Mouse (Mus musculus): ENCODE data around the gene Dennd1a. TPM values are rescaled to one million over a fixed set of nuclear protein-coding genes. Genes with fewer than 3 reads are reported as not detected.
A peak's percentile ranks its signal among the peaks of the same experiment; 100 is the strongest.

Dennd1a gene
- total RNA-seq, 1 experiment from 2014 or later = 34.2 TPM

DNA sequence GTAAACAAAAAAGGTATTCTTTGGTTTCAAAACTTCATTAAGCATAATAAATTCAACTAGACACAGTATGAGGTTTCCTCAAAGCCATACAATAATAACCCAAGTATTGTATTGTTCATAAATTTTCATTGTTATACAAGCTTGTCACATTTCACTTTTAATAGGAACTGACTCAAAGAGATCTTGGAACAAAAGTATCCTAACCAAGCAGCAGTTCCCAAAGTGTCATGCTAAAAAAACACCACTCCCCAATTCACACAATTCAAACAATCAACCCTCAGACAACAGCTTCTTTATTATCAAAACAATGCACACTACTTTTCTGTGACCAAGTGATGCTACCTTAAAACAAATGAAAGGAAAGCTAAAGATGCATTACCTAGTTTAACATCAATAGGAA is 111.9 kb downstream of the Dennd1a start:
- no peak for ATAC-seq (replicated peaks; ENCODE audit: low read depth, poor library complexity, severe bottlenecking)

DNA sequence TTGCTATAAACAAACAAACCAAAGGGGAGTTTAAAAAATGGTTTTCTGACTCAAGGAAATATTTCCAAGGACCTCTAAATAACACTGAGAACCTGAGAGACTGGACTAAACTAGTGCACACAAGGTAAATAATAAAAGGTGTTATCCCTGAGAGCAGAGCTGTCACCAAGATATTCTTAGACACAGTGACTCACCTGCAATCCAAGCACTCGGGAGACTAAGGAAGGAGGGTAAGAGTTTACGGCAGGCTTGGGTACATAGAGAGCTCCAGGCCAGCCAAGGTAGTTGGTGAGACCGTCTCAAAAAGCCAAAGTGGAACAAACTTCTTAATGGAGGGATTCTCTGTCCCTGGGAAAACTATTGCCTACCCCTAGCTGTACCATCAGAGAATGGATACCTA is 118.6 kb downstream of the Dennd1a start:
- no peak for ATAC-seq (replicated peaks; ENCODE audit: low read depth, poor library complexity, severe bottlenecking)

DNA sequence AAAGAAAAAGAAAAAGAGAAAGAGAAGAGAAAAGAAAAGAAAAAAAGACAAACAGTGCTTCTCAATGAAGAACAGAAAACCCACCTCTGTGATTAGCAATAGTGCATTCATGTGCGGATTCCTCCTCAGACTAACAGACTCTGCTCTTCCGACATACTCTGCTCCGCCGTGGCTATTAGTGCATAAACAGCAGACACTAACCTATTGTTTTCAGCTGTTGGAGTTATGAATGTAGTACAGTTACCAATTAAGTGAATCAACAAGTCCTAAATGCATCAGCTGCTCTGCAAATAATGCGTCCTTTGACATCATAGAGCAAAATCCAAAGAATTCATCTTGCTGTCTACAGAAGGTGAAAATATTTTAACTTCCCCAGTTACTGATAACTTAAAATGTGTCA is 121.2 kb downstream of the Dennd1a start:
- no peak for ATAC-seq (replicated peaks; ENCODE audit: low read depth, poor library complexity, severe bottlenecking)

DNA sequence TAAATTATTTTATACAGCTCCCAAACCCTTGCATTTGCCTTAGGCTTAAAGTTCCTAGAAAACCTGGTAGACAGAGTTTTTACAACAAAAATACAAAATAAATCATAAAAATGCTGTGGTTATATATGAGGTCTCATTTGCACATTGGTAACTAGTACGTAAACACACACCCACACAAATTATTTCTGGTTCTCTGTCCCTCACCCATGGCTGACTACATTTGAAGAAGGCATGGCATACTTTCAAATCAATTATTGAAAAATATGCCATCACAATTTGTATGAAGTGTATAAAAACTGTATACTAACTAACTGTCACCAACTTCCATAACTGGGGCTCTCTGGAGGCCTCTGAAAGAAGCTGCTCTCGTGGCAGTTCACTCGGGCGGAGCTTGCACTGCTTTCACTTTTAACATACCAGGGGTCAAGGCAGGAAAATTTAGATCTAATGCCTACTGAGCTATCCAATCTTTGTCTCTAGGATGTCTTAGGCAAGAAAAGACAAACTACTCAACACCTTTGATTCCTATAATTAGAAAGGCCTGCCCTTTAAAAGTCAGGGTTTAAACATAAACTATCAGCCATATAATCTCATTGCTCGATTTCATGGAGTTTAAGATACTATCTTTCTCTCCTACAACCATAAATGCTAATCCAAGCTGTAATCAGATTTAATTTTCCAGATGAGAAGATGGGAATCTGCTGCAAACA is 122.7 kb downstream of the Dennd1a start:
- 0 out of 2 replicates have a peak, but pooled peaks have one; percentile 29 for ATAC-seq (replicated peaks; ENCODE audit: low read depth, poor library complexity, severe bottlenecking)

DNA sequence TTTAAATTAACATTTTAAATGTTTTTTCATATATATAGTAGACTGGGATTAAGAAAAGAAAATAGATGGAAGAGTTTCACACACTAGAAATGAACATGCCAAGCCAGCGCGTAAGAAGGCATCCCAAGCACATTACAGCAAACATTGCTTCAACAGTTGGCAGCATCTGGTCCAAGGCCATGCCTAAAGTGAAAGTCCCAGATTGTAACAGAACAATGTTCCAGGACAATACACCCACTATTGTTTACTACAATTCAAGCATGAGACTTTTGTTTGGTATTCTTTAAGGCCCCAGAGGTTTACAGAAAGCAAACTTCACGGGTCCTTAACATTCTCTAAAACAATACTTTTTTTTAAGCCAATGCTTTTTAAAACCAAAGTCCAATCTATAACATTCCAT is 124.7 kb downstream of the Dennd1a start:
- ATAC-seq (replicated peaks; ENCODE audit: low read depth, poor library complexity, severe bottlenecking) = no peak

DNA sequence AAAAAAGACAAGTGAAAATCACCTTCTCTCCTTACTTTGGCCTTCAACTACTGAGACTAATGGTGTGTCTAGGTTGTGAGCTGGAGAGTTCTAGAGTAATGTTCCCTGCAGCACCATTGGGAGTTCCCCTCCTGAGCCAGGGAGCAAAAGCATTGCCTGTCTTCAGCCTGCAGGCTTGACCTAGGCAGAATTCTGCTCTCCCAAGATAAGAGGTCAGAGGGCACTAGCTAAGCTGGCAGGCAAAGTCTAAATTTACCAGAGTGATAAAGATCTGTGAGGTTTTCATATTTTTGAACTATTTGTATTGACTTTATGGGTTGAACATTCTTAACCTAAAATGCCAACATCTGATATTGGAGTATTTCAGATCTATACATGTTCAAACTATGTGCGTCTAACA is 125.7 kb downstream of the Dennd1a start:
- ATAC-seq (replicated peaks; ENCODE audit: low read depth, poor library complexity, severe bottlenecking) = peak; percentile 42; the same call in 1 of the 2 replicates

DNA sequence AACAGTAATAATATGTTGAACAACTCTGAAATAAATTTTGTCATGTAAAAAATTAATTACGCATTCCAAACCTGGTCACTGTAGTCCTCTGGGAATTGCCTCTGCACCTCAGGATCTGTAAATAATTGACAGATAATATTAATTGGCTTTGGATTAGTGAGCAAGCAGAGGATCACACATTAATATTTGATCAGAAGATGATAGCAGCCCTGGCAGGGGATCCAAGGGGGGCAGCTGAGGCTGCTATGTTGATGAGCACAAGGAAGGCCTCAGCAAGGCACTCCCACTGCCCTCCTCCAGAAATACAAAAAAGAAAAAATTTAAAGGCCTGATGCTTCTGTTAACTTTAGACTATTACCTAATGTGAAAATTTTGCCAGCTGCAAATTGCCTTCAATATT is 127.5 kb downstream of the Dennd1a start:
- ATAC-seq (replicated peaks; ENCODE audit: low read depth, poor library complexity, severe bottlenecking) = no peak

DNA sequence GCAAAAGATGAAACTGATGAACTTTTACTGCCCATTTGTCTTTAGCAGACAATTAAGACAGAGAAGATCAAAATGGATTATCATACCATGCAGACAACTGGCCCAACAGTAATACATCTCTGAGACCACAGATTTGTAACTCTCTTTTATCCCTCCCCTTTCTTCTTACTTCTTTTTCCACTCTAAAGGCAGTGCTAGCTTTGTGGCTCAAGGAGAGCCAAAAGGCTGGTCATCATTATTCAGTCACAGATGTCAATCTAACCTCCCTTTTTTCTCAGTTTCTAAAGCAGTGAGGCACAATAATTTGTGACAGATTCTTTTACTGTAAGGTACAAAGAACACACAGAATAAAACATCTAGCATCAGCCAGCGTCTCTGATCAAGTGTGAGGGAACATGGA is 130.2 kb downstream of the Dennd1a start:
- ATAC-seq (replicated peaks; ENCODE audit: low read depth, poor library complexity, severe bottlenecking) = no peak

DNA sequence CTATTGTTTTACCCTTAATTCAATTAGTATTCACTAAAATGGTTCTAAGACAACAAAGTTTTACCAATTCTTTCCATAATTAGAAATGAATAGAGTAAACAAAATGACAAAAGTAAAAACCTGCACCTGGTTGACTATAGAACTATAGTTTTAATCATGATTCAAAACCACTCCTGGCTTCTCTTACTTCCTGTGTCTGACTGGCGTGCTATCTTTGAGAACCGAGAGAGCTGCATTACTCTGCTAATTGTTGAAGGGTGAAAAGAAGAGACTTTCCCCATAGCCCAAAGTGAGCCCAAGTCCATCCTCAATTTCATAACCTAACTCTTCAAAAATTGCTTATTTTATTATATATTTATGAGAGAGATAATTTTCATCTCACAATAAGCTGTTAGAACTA is 131.2 kb downstream of the Dennd1a start:
- no peak for ATAC-seq (replicated peaks; ENCODE audit: low read depth, poor library complexity, severe bottlenecking)

DNA sequence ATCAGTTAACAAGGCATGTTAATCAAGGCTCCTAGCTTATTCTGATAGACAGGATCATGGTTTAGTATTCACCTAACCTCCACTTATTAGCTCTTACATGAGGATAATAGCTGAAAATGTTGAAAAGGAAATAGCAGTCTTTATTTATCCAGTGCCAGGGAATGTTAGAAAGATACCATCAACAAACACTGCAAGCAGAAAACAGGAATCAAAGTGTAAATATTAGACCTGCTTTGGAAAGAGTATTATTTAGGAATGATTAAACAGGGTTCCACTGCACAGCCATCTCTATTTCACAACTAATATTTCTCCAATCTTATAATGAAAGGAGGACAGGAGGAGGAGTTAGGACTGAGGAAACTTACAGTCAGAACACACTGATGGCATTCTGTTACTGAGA is 142.4 kb downstream of the Dennd1a start:
- no peak for ATAC-seq (replicated peaks; ENCODE audit: low read depth, poor library complexity, severe bottlenecking)

DNA sequence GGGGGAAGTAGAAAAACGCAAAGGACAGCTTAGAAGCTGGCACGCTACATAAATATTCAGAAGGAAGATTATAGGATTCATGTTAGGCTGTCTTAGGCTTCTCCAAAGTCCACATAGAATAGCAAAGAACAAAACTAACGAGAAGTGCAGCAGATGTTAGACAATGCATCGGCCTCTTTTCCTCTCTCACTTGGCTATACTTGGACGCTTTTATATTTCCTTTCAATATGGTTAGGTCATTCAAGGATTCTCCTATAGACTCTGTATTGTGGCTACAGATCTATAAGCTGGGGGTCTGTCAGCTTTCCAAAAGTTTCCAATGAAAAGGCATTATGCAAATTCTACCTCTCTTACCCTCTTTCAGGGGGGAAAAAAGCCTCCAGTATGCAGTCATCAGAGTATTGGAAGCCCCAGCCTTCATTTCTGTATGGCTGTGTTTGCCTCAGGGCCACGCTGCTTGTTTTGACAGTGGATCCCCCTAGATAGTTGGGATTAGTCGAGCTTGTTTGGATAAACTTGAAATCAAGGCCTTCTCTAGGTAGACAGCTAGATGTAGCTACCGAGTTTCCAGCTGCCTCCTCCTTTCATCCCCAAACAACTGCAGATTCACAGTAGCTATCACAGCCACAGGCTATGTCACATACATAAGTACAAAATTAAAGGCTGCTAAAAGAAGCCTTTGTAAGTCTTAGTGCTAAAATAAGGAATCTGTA is 143.0 kb downstream of the Dennd1a start:
- ATAC-seq (replicated peaks; ENCODE audit: low read depth, poor library complexity, severe bottlenecking) = no peak

DNA sequence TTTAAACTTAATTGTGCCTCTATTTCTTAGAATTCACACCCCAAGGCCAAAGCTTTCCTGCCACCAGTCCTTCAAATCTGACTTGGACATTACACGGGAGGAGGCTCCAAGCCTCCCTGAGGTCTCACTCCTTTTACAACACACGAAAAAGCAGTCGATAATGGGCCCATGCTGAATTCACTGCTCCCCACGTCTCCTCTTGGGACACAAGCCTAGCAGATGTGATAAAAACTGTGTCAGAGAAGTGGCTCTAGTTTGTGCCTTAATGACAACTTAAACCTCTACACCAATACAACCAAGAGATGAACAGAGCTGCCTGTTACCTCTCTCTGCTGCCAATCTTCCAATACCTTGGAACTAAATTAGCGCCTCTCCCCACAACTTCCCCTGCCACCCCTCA is 144.3 kb downstream of the Dennd1a start:
- no peak for ATAC-seq (replicated peaks; ENCODE audit: low read depth, poor library complexity, severe bottlenecking)

DNA sequence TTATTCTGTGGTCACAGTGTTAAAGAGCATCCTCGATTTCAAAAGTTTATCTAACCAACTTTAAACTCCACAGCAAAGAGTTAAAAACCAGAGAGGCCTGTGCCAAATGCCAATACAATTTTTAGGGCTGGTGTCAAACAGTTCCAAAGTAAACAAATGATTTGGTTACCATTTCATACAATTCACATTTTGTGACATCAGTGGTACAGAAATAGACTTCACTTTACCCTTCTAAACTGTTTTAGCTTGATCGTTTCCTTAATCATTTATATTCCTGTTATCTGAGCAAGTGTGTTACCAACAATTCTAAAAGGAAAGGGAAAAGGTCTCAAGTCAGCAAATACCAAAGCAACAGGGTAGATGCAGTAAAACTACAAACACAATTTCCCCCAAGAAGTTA is 145.0 kb downstream of the Dennd1a start:
- ATAC-seq (replicated peaks; ENCODE audit: low read depth, poor library complexity, severe bottlenecking) = no peak

DNA sequence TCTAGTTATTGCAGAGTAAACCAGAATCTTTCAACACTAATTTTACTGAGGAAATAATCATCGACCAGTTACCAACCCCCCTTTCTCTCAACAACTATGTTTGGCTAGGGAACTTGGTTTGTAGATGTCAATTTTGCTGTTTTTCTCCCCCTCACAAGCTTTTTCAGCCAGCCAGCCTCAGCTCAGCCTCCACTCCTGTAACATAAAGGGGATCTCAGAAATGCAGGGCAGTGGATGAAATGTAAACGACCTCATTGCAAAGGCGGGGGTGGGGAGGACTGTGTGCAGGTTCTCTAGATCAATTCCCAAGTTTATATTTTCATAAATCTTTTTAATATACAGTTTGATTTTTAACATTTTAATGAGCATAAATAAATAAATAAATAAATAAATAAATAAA is 147.7 kb downstream of the Dennd1a start:
- ATAC-seq (replicated peaks; ENCODE audit: low read depth, poor library complexity, severe bottlenecking) = no peak

DNA sequence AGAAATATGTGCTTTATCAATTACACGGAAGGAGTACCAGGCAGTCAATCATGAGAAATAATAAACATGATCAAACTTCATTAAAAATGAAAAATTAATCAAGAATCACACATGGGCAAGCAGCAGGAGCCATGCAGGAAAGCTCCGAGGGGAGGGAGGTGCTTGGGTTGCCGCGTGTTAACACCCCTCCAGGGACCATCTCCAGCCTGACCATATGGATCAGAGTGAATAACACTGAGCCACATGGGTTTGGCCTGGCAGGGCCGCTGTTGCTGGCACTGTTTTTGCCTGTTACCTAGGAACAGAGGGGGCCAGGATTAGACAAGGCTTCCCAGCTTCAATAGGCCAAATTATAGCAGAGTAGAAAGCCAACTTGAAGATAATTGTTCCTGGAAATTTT is 150.1 kb downstream of the Dennd1a start:
- no peak for ATAC-seq (replicated peaks; ENCODE audit: low read depth, poor library complexity, severe bottlenecking)

DNA sequence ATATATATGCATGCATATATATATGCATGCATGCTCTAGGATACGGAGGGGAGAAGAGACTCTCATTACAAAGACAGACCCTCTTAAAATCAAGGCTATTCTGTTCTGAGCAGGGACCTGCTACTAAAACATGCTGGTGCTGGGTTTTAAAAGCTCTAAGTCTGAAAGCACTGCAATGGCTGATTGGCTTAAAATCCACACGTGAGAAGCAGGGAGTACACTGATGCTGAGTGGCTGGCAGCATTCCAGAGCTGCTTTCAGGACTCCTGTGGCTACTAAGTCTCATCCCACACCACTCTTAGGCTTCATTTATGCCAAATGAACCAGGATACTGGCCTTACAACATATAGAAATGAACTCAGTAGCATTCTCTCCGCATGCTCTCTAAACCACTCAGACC is 151.8 kb downstream of the Dennd1a start:
- no peak for ATAC-seq (replicated peaks; ENCODE audit: low read depth, poor library complexity, severe bottlenecking)

DNA sequence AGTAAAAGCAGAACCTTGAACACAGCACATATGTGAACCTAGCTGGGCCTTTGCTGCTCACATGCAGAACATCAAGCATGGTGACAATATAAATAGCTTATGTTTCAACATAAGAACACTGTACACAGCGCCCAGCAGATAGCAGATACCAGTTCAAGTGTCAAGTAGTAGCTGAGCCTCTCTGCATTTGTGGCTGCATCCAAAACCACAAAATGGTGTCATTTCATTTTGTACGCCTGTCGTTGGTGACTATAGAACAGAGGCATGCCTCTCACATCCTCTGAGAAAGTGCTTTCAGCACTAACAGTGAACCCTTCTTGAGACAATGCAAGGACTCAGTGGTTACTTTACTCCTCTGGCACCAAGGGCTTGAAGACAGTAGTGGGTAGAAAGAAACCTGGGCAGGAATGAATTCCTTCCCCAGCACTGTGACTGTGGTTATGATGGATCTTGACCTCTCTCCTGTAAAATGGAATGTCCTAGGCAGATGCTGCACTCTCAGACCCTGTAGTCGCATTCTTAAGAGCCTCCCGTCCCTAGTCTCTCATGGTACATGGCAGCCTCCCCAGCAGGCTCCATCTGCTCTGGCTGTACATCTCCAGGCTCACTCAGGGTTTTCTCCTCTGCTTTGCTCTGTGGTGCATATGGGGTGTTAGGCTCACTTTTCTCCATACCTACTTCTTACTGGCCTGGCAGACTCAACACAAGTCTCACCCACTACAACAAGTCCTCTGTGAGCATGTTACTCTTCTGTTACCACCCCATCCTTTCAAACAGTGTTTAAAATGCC is 154.0 kb downstream of the Dennd1a start:
- ATAC-seq (replicated peaks; ENCODE audit: low read depth, poor library complexity, severe bottlenecking) = 0 out of 2 replicates have a peak, but pooled peaks have one; percentile 15

DNA sequence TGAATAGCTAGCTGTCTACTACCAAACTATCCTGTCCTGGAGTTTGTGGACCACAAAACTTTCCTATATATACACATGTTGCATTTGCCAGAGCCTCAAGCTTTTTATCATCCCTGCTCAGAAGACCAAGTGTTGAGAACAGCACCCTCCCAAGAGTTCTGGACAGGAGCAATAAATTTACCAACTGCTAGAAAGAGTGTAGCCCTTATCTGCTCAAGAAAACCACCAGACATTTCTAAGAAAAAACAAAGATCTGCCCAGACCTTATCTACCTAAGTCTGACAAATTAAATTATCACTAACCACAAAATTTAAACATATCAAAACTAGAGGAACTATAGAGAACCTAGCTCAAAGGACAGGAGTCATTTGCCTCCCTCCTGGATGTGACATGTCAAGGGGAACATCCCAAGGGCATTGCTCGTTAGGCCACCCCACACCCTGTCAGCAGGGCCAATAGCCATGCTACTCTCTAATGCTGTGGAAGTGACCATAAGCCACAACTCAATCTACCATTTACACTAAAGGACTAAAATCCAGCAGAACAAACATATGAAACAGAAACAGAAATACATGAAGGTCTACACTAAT is 154.9 kb downstream of the Dennd1a start:
- peak; percentile 73; the same call in 1 of the 2 replicates for ATAC-seq (replicated peaks; ENCODE audit: low read depth, poor library complexity, severe bottlenecking)

DNA sequence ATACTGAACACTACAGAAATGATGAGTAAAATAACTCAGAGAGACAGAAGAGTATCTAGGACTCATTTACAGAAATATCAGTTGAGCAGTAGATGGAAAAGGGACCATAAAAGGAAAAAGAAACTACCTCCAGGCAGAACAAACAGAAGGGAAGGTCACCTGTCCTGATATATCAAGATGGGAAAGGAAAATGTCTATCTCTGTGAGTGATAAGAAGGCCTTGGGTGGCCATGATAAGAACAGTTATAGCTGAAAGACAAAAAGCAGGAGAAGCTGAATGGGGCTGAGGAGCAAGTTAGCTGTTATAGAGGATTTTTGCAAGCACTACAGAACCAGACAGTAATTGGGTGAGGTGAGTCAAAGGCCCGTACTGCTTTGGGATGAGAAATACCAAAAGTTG is 155.7 kb downstream of the Dennd1a start:
- no peak for ATAC-seq (replicated peaks; ENCODE audit: low read depth, poor library complexity, severe bottlenecking)

DNA sequence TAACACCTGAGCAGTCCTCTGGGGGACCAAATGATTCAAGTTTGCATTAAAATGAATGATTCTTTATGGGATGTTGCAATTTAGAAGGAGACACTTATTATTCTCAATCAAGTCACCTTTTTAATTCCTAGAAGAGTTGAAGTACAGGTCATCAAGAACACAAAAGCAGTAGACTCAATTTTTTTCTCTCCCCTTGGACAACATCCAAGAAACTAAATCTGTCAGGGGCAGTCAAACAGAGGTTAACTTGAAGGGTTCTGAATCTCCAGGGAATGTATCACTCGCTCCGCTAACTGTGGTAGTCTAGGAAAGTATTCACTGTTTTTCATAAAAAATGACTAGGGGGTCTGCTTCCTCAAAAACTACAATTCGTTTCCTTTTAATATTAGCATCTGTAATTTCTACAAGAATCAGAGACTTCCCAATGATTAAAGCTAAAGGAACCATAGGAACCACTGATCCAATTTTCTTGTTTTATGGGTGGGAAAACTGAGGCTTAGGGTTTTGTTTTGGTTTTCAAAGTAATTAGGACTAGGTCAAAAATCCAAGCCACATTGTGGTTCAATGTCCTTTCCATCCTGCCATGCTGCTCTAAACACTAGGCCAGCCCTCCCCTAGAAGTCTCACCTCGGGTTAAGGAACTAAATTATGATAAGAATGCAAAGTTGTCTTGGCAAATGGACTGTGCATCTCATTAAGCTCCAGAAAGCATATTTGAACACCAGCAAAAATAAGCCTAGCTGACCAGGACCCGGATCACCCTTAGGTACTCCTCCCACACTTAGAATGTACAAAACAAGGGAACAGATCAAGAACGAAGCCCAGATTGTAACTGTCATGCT is 157.0 kb downstream of the Dennd1a start:
- no peak for ATAC-seq (replicated peaks; ENCODE audit: low read depth, poor library complexity, severe bottlenecking)
